Mouse (Mus musculus): ENCODE data around the gene Angptl8. TPM values are rescaled to one million over a fixed set of nuclear protein-coding genes. Genes with fewer than 3 reads are reported as not detected.
A peak's percentile ranks its signal among the peaks of the same experiment; 100 is the strongest.

Angptl8 gene
- total RNA-seq, 2 experiments from 2014 or later = not detected

DNA sequence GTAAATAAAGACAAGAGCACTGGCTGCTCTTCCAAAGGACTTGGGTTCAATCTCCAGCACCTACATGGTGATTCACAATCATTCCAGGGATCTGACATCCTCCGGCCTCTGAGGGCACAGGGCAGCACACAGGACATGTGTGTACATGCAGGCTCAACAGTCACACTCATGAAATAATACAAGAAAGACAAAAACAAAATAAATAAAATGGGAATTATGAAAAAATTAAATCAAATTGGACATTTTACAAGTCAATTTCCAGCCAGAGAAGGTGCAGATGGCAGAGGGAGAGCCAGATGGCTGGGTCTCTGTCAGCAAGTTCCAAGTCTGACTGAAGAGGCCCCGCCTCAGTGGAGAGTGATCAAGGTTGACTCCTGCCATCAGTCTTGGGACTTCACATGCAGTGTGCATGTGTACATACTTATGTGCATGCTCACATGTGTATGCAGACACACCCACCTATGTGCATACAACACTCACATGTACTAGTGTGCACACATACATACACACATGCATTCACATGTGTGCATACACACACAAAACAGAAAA is 16.1 kb upstream of the Angptl8 start:
- intact Hi-C loops (cut with DNase I) = no loop called here
- no peak for TF ChIP-seq CTCF (IDR thresholded peaks at IDR 0.05)
- no peak overlapping the region for H3K4me3 ChIP-seq
- no peak for DNase-seq
- no peak overlapping the region for H3K27ac ChIP-seq

- intact Hi-C loops (cut with DNase I) = no loop called here
- Histone ChIP-seq H3K27ac (no peak overlapping the region), H3K4me3 (no peak overlapping the region)
- TF ChIP-seq CTCF (IDR thresholded peaks at IDR 0.05) = no peak
- no peak for DNase-seq
Measured at GRCm38 (mm10) chr9:21820183-21820582, 15.1 kb upstream of the Angptl8 start.

DNA sequence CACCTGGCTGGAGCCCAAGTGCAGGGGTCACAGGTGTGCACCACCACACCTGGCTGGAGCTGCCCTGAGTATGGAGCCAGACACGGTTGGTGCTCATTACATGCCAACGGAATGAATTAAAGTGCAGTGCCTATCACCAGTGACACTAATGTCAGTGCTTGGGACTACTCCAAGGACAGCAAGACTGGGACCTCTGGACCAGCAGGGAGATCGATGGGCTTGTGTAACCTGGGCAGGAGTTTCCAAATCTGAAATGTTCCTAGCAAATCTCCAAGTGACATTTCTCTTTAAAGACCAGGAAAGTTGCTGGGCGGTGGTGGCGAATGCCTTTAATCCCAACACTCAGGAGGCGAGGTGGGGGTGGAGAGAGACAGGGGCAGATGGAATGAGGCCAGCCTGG is 12.6 kb upstream of the Angptl8 start:
- Histone ChIP-seq H3K27ac (no peak overlapping the region), H3K4me3 (no peak overlapping the region)
- no peak for DNase-seq
- intact Hi-C loops (cut with DNase I) = no loop called here
- no peak for TF ChIP-seq CTCF (IDR thresholded peaks at IDR 0.05)

- no peak for DNase-seq
- no peak for TF ChIP-seq CTCF (IDR thresholded peaks at IDR 0.05)
- intact Hi-C loops (cut with DNase I) = no loop called here
- H3K27ac ChIP-seq = no peak overlapping the region
- no peak overlapping the region for H3K4me3 ChIP-seq
Measured at GRCm38 (mm10) chr9:21823957-21824356, 11.4 kb upstream of the Angptl8 start.

DNA sequence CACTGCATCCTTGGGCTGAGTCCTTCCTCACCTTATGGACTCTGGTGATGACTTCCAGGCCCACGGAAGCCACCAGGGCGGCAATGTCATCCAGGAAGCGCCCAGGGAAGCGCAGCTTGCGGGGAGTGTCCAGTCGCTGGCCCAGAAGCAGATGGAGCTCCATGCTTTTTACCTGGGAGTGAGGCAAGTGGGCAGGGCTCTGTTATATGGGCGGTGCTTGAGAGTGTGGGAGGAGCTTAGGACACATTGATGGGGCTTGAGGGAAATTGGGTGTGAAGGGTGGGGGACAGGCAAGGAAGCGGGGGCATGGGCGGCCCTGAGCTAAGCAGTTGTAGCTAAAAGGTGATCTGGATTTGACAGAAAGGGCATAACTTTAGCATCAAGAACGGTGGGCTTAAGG is 10.9 kb upstream of the Angptl8 start:
- Histone ChIP-seq H3K4me3 (no peak overlapping the region), H3K27ac (no peak overlapping the region)
- DNase-seq = no peak
- intact Hi-C loops (cut with DNase I) = no loop called here
- no peak for TF ChIP-seq CTCF (IDR thresholded peaks at IDR 0.05)

DNA sequence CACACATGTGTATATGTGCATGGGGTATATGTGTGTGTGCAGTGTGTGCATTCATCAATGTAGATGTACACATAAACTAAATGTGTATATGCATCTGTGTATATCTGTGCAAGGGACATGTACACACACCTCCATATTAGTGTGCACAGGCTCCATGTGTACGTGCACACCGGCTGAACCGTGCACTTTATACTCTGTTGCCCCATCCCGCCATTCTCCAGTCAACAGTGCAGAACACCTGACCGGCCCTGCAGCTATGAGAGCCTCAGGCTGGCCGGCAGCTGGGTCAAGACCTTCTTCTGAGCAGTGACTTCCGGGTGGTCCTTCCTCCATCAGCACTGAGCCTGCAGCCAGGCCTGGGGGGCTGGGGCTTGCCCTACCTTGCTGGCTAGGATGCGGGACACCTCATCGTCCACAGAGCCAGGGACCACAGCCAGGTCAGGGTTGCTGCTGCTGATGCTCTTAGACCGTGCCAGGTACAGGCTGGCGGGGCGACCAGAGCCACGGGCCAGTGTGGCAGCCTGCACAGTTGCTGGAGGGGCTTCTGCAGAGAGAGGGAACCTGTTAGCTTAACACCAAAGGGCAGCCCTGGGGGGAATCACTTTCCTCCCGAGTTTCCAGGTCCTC is 5.4 kb upstream of the Angptl8 start:
- Histone ChIP-seq H3K27ac (no peak overlapping the region), H3K4me3 (no peak overlapping the region)
- no peak for TF ChIP-seq CTCF (IDR thresholded peaks at IDR 0.05)
- DNase-seq = no peak
- intact Hi-C loops (cut with DNase I) = no loop called here

GRCm38 (mm10) chr9:21830461-21830850 is 4.9 kb upstream of the Angptl8 start:
- H3K4me3 ChIP-seq = no peak overlapping the region
- DNase-seq = no peak
- no peak overlapping the region for H3K27ac ChIP-seq
- no peak for TF ChIP-seq CTCF (IDR thresholded peaks at IDR 0.05)
- intact Hi-C loops (cut with DNase I) = no loop called here

GRCm38 (mm10) chr9:21830936-21831335 is 4.4 kb upstream of the Angptl8 start:
- no peak for TF ChIP-seq CTCF (IDR thresholded peaks at IDR 0.05)
- Histone ChIP-seq H3K4me3 (no peak overlapping the region), H3K27ac (no peak overlapping the region)
- no peak for DNase-seq
- intact Hi-C loops (cut with DNase I) = no loop called here

DNA sequence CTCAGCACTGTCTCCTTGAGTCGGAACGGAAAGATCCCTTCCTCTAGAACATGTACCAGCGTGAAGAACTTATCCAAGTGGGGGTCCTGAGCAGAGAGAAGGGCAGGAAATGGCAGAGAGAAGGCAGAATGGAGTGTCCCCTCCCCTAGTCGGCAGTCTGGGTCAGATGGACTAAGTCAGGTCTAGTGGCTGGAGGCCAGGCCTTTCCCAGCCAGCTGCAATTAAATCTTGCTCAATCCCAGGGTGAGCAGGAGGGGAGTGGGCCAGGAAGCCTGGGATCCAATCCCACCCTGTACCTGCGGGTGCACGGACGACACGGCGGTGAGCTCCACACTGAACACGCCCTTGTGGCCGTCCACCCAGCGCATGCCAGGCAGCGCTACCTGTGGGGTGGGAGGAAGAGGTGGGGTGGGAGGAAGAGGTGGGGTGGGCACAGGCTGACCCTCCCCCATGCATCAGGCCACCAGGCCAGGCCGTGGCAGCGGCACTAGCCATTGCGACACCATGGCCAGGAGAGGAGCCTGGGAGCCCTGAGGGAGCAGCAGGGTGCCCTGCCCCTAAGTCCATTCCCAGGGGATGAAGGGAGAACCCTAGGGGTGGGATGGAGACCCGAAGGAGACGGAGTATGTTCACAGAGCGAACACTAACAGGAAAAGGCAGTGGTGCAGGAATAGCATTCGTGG is 3.6 kb upstream of the Angptl8 start:
- intact Hi-C loops (cut with DNase I) = no loop called here
- Histone ChIP-seq H3K27ac (no peak overlapping the region), H3K4me3 (no peak overlapping the region)
- no peak for DNase-seq
- TF ChIP-seq CTCF (IDR thresholded peaks at IDR 0.05) = no peak

DNA sequence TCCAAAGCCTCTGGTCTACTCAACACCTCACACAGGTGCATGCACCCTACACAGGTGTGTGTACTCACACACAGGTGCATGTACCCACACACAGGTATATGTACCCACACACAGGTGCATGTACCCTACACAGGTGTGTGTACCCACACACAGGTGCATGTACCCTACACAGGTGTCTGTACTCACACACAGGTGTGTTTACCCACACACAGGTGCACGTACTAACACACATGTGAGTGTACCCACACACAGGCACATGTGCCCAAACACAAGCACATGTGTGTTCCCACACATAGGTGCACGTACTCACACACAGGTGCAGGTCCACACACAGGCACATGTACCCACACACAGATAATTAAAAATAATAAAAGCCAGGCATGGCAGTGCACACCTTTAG is 2.4 kb downstream of the Angptl8 start:
- DNase-seq = no peak
- no peak overlapping the region for H3K4me3 ChIP-seq
- intact Hi-C loops (cut with DNase I) = no loop called here
- no peak for TF ChIP-seq CTCF (IDR thresholded peaks at IDR 0.05)
- H3K27ac ChIP-seq = no peak overlapping the region

GRCm38 (mm10) chr9:21840115-21840787 is 4.9 kb downstream of the Angptl8 start:
- Histone ChIP-seq H3K4me3 (no peak overlapping the region), H3K27ac (peak overlapping the region; percentile 59)
- TF ChIP-seq CTCF (IDR thresholded peaks at IDR 0.05) = peak; percentile 78
- DNase-seq = no peak
- intact Hi-C loops (cut with DNase I) = loop anchor here (1.0 kb wide), 1 partner anchor 31 kb away; no protein-coding TSS in a partner anchor

DNA sequence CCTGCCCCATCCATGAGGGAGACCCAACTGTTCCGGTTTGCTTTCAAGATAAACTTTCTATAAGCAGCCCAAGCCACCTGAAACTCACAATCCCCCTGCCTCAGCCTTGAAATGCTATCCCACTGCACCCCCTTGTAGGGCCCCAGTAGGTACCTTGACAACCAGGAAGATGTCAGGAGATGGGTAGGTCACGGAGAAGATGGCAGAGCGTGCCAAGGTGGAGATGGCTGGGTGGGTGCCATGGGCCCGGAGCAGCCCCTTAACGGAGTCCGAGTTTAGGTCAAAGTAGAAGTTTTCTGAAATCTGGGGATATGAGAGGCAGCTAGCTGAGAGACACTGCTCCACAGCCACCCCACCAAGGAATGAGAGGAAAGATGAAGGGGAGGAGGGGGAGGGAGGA is 6.0 kb downstream of the Angptl8 start:
- TF ChIP-seq CTCF (IDR thresholded peaks at IDR 0.05) = no peak
- intact Hi-C loops (cut with DNase I) = no loop called here
- DNase-seq = no peak
- H3K4me3 ChIP-seq = no peak overlapping the region
- peak overlapping the region; percentile 59; the same call in 1 of the 2 replicates for H3K27ac ChIP-seq

DNA sequence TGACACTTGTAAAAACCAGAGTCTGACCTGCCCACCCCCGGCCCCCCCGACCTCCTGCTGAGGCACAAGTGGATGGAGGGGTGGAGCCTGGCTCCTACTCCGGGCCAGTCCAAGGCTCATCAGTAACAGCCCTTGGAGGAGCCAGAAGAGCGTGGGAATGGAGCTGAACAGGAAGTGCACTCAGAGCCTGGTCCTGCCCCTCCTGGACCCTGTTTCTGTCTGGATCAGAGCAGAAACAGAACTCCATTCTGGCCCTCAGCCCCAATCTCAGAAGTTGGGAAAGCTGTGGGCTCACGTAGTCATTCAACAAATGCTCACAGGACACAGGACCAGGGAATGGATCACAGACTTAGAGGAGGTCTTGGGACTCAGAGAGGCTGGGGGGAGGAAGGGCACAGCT is 7.1 kb downstream of the Angptl8 start:
- Histone ChIP-seq H3K27ac (peak overlapping the region; percentile 88), H3K4me3 (no peak overlapping the region)
- peak; percentile 58 for DNase-seq
- intact Hi-C loops (cut with DNase I) = no loop called here
- no peak for TF ChIP-seq CTCF (IDR thresholded peaks at IDR 0.05)
